Mouse (Mus musculus): ENCODE measurements around the gene Lamc3.
"Not testable (repeated sequence)": the region's sequence is repeated elsewhere in the genome, so short reads cannot be mapped to it uniquely, and the experiment has no call there.

The Lamc3 gene

DNA sequence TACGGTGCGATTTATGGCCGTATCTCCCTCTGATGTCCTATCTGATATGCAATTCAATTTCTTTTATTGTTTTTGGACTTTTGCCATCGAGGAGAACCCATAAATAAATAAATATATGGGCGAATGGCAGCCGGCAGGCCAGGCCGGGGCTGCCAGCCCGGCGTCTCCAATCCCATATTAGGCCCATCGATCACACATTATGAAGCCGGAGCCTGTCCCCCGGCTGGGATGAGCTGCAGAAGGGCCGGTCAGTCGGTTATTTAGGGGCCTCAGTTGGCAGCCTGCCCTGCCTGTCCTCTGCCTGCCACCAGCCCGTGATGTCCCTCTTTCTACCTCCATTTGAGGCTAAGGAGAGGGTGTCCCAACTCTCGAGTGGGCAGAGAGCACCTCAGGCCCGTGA lies 8.5 kb upstream of the Lamc3 start:
- DNase-seq (ENCODE audit: low spot score): no peak

- no peak for DNase-seq (ENCODE audit: low spot score)
Measured at GRCm38 (mm10) chr2:31880868-31881267, 6.2 kb upstream of the Lamc3 start.

GRCm38 (mm10) chr2:31883061-31883460 lies 4.0 kb upstream of the Lamc3 start:
- DNase-seq (ENCODE audit: low spot score): no peak

DNA sequence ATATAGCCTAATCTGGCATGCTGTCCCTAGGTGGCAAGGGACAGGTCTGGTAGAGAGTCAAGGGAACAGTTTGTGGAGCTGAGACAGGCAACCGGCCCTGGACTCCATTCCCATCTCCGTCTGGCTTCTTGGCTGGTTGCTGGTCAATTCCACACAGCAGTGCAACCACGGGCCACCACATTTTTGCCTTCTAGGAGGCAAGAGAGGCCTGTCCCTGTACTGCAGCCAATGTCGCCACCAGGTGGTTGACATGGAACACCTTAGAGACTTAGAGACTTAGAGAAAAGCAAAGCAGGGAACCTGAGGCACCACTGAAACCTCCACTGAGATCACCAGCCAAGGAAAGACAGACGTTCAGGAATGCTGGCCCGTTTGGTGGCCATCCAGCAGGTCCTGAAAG lies 2.3 kb upstream of the Lamc3 start:
- DNase-seq (ENCODE audit: low spot score): peak; percentile 73

- DNase-seq (ENCODE audit: low spot score): no peak
Measured at GRCm38 (mm10) chr2:31888871-31889270, 1.8 kb downstream of the Lamc3 start.

DNA sequence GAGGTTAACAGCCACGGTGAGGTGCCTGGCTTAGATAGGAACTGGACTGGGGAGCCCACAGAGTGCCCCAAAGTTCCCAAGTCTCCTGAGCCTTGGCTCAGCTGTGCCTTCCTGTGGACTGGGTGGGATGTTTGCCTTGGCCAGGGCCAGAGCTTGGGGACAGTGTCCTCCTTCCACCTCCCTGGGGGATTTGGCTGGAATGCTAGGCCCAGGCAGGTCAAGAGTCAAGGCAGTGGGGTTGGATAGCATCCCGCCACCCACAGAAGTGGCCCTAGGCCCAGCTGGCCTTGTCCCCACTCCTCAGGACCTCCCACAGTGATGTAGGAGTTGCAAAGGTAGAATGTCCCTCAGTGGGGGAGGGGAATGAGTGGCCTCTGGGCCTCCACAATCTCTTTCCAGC lies 4.1 kb downstream of the Lamc3 start:
- no peak for DNase-seq (ENCODE audit: low spot score)

GRCm38 (mm10) chr2:31893110-31893669 lies 6.1 kb downstream of the Lamc3 start:
- no peak for DNase-seq (ENCODE audit: low spot score)

GRCm38 (mm10) chr2:31894221-31894870 lies 7.3 kb downstream of the Lamc3 start:
- DNase-seq (ENCODE audit: low spot score): no peak

DNA sequence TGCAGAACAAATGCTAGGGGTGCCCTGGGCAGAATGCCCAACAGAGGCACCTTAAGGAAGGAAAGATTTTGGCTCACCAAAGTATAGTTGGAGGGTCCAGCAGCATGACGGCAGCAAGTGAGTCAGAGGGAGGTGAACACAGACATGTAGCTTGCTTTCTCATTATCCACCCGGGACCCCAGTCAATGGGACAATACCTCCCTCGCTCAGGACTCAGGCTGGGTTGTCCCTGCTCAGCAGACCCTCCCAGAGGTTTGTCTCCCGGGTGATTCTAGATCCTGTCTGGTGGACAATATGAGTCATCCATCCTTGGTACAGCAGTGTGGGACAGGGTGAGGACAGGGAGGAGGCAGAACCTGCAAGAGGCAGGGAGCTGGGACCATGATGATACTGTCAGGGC lies 13.8 kb downstream of the Lamc3 start:
- DNase-seq (ENCODE audit: low spot score): no peak

- no peak for DNase-seq (ENCODE audit: low spot score)
Measured at GRCm38 (mm10) chr2:31901659-31902362, 14.7 kb downstream of the Lamc3 start.

- DNase-seq (ENCODE audit: low spot score): no peak
Measured at GRCm38 (mm10) chr2:31904089-31904488, 17.0 kb downstream of the Lamc3 start.

- peak; percentile 63 for DNase-seq (ENCODE audit: low spot score)
Measured at GRCm38 (mm10) chr2:31904622-31905021, 17.5 kb downstream of the Lamc3 start.

DNA sequence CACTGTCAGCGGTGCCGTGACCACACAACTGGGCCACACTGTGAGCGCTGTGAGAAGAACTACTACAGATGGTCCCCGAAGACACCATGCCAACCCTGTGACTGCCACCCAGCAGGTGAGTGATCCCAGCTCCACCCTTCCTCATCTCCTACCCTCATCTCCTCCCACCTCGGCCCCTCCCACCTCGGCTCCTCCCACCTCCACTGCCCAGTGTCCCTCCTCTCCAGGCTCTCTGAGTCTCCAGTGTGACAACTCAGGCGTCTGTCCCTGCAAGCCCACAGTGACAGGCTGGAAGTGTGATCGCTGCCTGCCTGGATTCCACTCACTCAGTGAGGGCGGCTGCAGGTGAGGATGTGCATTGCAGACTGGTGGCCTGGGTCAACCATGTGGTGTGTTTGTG lies 18.6 kb downstream of the Lamc3 start:
- no peak for DNase-seq (ENCODE audit: low spot score)

DNA sequence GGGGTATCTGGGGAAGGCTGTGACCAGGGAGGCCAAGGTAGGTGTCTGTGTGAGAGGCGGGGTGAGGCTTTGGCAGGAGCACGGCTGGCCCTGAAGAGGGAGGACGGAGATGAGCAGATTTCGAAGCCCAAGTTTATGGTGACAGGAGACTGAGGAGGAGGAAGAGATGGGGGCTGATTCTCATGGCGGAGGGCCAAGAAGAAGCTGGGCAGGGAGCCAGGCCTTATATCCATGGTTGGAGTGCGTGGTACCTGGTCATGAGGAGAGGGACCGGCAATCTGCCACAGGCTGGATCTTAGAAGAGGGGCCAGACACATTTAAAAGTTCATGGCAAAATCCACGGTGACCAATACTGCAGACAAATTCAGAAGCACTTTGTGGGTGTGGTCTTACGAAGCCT lies 19.3 kb downstream of the Lamc3 start:
- no peak for DNase-seq (ENCODE audit: low spot score)

DNA sequence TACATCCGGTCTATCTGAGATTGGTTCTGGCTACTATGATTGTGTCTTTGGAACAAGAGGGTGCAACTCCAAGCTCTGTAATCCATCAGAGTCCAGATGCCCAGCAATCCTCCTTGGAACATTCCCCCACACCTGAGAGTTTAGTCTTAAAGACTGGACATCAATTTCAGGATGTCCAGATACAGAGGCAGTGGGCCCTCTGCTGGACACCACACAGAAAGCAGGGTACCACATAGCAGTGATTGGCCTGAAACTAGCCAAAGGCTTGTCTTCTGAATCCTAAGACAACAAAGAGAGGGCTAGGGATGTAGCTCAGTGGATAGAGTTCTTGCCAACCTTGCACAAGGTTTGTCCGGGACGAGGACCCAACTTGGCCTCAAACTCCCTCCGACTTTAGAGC lies 25.5 kb downstream of the Lamc3 start:
- DNase-seq (ENCODE audit: low spot score): peak; percentile 65

- DNase-seq (ENCODE audit: low spot score): not testable (repeated sequence)
Measured at GRCm38 (mm10) chr2:31914213-31914612, 27.1 kb downstream of the Lamc3 start.

- peak; percentile 87 for DNase-seq (ENCODE audit: low spot score)
Measured at GRCm38 (mm10) chr2:31915112-31915511, 28.0 kb downstream of the Lamc3 start.

- peak; percentile 63 for DNase-seq (ENCODE audit: low spot score)
Measured at GRCm38 (mm10) chr2:31917636-31918035, 30.5 kb downstream of the Lamc3 start.

- DNase-seq (ENCODE audit: low spot score): no peak
Measured at GRCm38 (mm10) chr2:31923645-31924044, 36.6 kb downstream of the Lamc3 start.

DNA sequence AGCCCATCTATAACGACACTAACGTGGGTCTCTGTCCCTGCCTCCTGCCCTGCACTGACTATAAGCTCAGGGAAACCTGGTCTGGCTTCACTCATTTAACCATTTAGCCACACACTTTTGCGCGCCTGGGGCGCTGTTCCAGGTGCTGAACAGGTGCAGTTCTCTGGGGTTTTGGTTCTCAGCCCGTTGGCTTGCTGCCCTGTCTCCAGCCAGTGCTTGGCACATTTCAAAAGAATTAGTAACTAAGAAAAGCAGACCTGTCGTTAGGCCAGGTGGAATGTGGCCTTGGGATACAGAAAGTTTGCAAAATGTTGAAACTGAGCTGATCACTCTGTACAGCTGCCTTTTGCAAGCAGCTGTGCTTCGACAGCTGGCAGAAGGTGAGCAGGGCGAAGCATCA lies 37.7 kb downstream of the Lamc3 start:
- DNase-seq (ENCODE audit: low spot score): peak; percentile 18

- no peak for DNase-seq (ENCODE audit: low spot score)
Measured at GRCm38 (mm10) chr2:31925936-31926335, 38.8 kb downstream of the Lamc3 start.

GRCm38 (mm10) chr2:31929664-31930063 lies 42.6 kb downstream of the Lamc3 start:
- DNase-seq (ENCODE audit: low spot score): no peak

DNA sequence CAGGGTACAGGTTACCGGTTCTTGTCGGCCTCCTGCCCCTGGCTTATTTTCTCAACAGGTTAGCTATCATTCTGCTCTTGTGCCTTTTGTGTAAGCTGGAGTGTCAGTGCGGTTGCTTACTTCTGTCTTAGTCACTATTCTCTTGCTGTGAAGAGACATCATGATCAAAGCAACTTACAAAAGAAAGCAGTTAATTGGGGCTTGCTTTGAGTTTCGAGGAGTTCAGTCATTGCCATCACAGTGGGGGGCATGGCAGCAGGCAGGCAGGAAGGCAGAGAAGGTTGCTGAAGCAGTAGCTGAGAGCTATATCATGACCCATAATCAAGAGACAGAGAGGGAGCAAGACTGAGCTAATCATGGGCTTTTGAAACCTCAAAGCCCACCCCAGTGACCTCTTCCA lies 47.5 kb downstream of the Lamc3 start:
- DNase-seq (ENCODE audit: low spot score): no peak

- DNase-seq (ENCODE audit: low spot score): peak; percentile 18
Measured at GRCm38 (mm10) chr2:31935054-31935453, 48.0 kb downstream of the Lamc3 start.

Measured in embryo, embryonic 10.5 days (tissue).